Mouse (Mus musculus) cortical plate, adult 2 months (tissue): ENCODE measurements around the gene Rbms2.

Experiments used
- CTCF ChIP-seq: fragments of 200-500 bp; IDR thresholded peaks from 2 replicates; pipeline ENCODE4 v1.5.1; 2011; ENCODE audit warnings: mild to moderate bottlenecking, control low read depth, low read length; ENCODE audit not compliant: insufficient read depth; ENCODE audit errors: extremely low read depth
- POLR2A ChIP-seq: fragments of 200-500 bp; IDR thresholded peaks from 2 replicates; pipeline ENCODE4 v1.6.1; 2011; ENCODE audit warnings: mild to moderate bottlenecking, low read length, control low read depth; ENCODE audit not compliant: insufficient read depth; ENCODE audit errors: extremely low read depth

- TF ChIP-seq CTCF (no peak), POLR2A (no peak)
These were observed 47.5 kb upstream of the Rbms2 start for GRCm38 (mm10) chr10:128227592-128227991.
